Mouse (Mus musculus): ENCODE measurements around the gene Sytl2. TPM values are rescaled to one million over a fixed set of nuclear protein-coding genes. Genes with fewer than 3 reads are reported as not detected.

The Sytl2 gene
- polyA plus RNA-seq (2017; shearing (Covaris generic)): 84.5 TPM

GRCm38 (mm10) chr7:90301942-90302646, at the start of gene Sytl2:
Sytl2 (plus strand) TSS chr7:90302252.

GRCm38 (mm10) chr7:90265289-90265970, 36.6 kb upstream of the Sytl2 start, which contains the start of gene Ccdc83:
Ccdc83 (minus strand) TSS chr7:90265777.

GRCm38 (mm10) chr7:90426020-90427001, 124.3 kb downstream of the Sytl2 start, which contains the start of gene Ccdc89:
Ccdc89 (plus strand) TSS chr7:90426577.

GRCm38 (mm10) chr7:90442518-90443080, 140.5 kb downstream of the Sytl2 start, which contains the start of gene Crebzf:
Crebzf (plus strand) TSS chr7:90442729.

GRCm38 (mm10) chr7:90456845-90457468, 154.9 kb downstream of the Sytl2 start, which contains the start of gene Tmem126a:
Tmem126a (minus strand) TSS chr7:90457229.

Other genes starting within 250 kb of the Sytl2 start
- 36.0 TPM for gene Picalm, start 172.0 kb upstream of the Sytl2 start, polyA plus RNA-seq (2017; shearing (Covaris generic))
- gene Ccdc83, start 36.5 kb upstream of the Sytl2 start, polyA plus RNA-seq (2017; shearing (Covaris generic)): not detected
- gene Ccdc89, start 124.3 kb downstream of the Sytl2 start, polyA plus RNA-seq (2017; shearing (Covaris generic)): not detected
- 172 TPM for gene Crebzf, start 140.5 kb downstream of the Sytl2 start, polyA plus RNA-seq (2017; shearing (Covaris generic))
- 70.5 TPM for gene Tmem126a, start 155.0 kb downstream of the Sytl2 start, polyA plus RNA-seq (2017; shearing (Covaris generic))
- 34.8 TPM for gene Tmem126b, start 173.7 kb downstream of the Sytl2 start, polyA plus RNA-seq (2017; shearing (Covaris generic))
- 0.18 TPM for gene Dlg2, start 174.4 kb downstream of the Sytl2 start, polyA plus RNA-seq (2017; shearing (Covaris generic))